Mouse (Mus musculus) heart, postnatal 14 days (tissue): ENCODE results near the gene Flnb. TPM values are rescaled to one million over a fixed set of nuclear protein-coding genes. Genes with fewer than 3 reads are reported as not detected.

ENCODE experiments used
- DNase-seq, 2 experiments: peaks; one replicate each; pipeline ENCODE4 v3.0.0; 2021 to 2022
- intact Hi-C: fragments of 180-260 bp; cut with DNase I; formaldehyde crosslinking; loops from one replicate; pipeline ENCODE4 v1.15.1; 2025
- total RNA-seq, 2 experiments: library from RNA; stranded (reverse); gene quantifications; 2 replicates each; pipeline ENCODE4 v1.2.3; 2021

Gene Flnb
- total RNA-seq, 2 experiments from 2014 or later: 32.5 to 36.3 TPM

DNA sequence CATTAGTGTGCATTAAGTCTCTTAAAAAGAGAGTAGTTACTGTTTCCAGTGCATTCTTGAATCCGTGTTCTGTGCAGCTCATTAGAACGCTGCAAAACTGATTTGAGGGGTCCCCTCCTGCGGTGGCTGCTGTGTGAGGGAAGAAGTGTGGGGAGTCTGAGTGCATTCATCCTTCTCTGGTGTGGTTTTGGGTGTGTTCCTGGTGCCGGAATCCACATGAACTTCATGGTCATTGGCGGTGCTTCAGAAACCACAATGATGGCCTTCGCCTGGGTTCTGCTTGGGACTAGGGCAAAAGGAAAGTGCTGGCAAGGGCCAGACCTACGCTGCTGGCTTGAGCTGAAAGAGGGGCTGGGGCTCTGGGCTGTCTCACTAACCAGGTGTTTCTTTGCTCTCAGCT, 116.4 kb downstream of the Flnb start:
- DNase-seq: no peak
- intact Hi-C loops: no loop called here

DNA sequence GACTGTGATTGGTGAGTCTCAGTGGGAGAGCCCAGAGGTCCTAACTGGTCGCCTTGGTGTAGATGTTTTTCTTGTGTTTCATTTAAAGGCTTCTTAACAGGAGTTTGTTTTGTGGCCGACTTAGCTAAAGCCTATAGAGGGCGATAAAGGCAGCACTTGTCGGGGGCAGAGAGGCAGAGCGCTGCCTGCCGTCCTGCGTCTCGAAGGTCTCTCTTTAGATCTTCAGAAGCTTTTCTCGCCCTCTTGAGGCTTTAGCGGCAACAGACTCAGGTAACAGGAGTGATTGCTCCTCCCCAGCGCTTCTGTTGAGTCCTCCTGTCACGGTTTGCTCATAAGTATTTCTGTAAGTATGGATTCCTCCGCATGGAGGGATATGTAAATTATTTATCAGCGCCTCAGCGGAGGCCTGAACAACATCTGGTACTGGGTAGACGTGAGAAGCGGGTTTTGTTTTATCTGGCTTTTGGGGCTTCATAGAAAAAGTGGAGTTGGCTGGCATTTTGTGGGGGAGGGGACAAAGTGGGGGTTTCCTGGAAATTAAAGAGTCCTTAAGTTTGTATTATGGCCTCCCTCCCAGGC, 119.4 kb downstream of the Flnb start:
- DNase-seq: no peak
- intact Hi-C loops: loop anchor here (5.0 kb wide), 1 partner anchor 120 kb away; the partner anchor contains the start of gene Flnb

DNA sequence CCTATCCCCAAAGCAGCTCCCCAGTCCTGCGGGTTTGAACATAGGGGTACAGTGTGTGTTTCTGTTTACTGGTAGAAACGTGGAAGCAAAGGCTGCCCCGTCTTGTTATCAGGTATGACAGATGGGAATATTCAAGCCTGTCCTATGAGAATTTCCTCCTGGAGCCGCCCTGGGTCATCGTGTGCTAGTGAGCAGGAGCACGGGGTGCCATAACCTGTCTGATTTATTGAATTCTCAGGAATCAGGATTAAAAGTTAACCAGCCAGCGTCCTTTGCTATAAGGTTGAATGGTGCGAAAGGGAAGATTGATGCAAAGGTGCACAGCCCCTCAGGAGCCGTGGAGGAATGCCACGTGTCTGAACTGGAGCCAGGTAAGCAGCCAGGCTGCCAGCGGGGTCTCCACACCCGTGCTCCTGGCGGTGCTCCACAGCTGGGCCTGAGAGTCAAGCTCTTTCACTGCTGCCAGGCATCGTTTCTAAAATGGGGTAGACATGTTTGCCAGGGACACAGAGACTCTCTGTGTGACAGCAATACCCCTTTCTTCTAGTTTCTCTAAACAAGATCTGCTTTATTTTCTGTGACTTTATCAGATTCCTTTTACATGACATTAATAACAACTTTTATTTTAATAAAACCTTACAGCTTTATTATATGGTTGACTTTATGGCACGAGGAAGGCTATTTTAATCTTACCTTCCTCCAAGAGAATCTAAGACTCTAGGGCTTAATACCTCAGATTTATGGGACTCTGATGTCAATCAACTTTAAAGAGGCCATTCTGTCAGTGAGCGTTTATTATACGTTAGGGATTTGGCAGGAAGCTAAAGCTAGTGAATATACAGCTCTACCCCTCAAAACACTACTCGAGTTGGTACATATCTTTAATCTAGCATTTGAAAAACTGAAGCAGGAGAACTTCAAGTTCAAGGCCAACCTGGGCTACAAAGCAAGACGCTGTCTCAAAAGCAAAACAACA, 121.3 kb downstream of the Flnb start:
- intact Hi-C loops: loop anchor here (5.0 kb wide), 1 partner anchor 122 kb away; the partner anchor contains the start of gene Flnb

DNA sequence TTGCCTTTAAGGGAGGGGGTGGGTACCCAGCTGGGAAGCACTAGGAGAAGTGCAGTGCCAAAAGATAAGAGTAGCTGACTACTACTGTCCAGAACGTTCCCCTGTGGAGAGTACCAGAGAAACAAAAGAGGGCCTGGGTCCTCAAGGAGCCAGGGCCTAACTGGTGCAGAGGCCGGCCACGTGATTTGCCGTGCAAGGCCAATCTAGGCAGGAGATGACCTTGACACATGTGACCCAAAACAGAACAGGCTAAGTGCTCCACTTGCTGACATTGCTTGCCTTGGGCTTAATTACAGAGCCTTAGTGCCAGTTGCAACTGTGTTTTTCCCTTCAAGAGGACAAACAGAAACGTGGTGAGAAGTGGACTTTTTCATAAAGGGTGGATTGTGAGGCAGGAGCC, 123.7 kb downstream of the Flnb start:
- DNase-seq: no peak
- intact Hi-C loops: no loop called here

More for the DNA sequence above, 121.3 kb downstream of the Flnb start:
- no peak for DNase-seq

- DNase-seq: peak; percentile 41 to 46
- intact Hi-C loops: no loop called here
Measured at GRCm38 (mm10) chr14:7943101-7943800, 125.5 kb downstream of the Flnb start.

DNA sequence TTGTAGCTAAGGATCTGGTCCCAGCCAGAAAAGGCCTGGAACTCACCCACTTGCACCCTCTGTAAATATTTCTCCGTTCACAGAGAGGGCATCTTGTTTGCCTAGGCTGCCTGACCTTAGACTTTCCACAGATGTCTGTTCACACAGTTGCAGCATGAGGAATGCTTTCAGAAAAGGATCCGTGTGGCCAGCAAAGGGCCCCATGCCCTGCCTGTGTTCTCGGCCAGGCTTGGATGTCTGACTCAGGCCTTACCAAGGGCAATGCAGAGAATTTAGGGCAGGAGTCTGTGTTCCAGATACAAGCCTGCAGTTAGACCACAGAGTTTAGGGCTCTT, 126.0 kb downstream of the Flnb start:
- DNase-seq: no peak
- intact Hi-C loops: no loop called here

- intact Hi-C loops: no loop called here
- peak in 1 of 2 experiments; percentile 28 for DNase-seq
Measured at GRCm38 (mm10) chr14:7944349-7945039, 126.7 kb downstream of the Flnb start.

- intact Hi-C loops: no loop called here
- no peak for DNase-seq
Measured at GRCm38 (mm10) chr14:7945261-7945660, 127.5 kb downstream of the Flnb start.

DNA sequence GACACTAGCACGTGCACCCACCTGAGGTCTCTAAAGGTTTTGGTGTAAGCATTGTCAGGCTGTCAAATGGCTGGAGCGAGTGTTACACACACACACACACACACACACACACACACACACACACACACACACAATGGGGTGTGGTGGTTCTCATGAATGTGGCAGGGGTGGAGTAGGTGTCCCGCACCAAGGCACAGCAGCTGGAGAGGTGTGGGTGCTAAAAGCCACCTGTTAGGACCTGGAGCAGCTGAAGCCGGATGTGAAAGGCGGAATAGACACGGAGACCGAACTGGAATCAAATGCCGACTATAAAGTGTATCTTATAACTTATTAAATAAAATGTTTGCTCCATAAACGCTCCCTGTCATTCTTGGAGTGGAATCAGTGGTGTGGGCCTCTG, 133.5 kb downstream of the Flnb start:
- DNase-seq: no peak
- intact Hi-C loops: loop anchor here (5.0 kb wide), 1 partner anchor 134 kb away; the partner anchor contains the start of gene Flnb

GRCm38 (mm10) chr14:7952610-7953254, 135.0 kb downstream of the Flnb start:
- peak; percentile 57 to 66 for DNase-seq
- intact Hi-C loops: loop anchor here (5.0 kb wide), 1 partner anchor 135 kb away; the partner anchor contains the start of gene Flnb

- peak in 1 of 2 experiments; percentile 26 for DNase-seq
- intact Hi-C loops: loop anchor here (5.0 kb wide), 1 partner anchor 137 kb away; the partner anchor contains the start of gene Flnb
Measured at GRCm38 (mm10) chr14:7954071-7954471, 136.3 kb downstream of the Flnb start.

GRCm38 (mm10) chr14:7956427-7956826, 138.7 kb downstream of the Flnb start:
- no peak for DNase-seq
- intact Hi-C loops: no loop called here

DNA sequence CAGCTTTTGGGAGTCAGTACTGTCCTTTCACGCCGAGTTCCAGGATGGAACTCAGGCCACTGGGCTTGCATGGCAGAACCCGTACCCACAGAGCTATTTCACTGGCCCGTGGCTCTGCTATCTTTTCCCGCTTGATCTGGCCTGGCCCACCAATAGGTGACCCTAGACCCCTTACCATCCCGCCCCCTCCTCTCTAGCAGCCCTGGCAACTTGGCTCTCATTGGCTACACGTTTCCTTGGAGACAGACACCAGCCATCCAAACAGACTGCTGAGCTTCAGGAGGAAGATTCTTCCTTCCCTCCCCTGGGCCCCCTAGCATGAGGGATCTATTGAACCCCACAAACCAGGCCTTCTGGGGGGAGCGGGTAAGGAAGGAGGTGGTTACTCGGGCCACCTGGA, 139.3 kb downstream of the Flnb start, which contains the start of gene Gm45521:
TSS of gene Gm45521 (plus strand) at position 240 of the 400 bp plus-strand sequence.
- intact Hi-C loops: no loop called here
- DNase-seq: no peak

DNA sequence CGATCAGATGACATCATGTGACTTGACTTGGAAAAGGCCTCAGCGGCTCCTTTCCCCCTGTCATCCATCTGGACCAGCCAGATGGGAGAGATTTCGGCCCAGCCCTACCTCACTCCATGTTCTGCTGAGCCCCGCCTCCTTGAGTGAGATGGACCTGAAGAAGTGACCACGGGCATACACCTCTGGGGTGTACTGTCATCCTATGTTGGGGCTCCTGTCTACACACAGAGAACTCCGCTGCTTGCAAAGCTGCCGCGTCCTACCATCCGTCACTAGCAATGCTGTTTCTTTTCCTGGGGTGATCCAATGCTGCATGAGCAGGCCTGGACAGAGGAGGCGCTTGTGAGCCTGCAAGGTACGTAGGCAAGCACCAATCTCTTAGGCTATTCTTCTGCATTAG, 142.9 kb downstream of the Flnb start:
- intact Hi-C loops: loop anchor here (10.0 kb wide), 4 partner anchors 84 to 384 kb away; partner anchors contain the start of gene Acox2
- no peak for DNase-seq

DNA sequence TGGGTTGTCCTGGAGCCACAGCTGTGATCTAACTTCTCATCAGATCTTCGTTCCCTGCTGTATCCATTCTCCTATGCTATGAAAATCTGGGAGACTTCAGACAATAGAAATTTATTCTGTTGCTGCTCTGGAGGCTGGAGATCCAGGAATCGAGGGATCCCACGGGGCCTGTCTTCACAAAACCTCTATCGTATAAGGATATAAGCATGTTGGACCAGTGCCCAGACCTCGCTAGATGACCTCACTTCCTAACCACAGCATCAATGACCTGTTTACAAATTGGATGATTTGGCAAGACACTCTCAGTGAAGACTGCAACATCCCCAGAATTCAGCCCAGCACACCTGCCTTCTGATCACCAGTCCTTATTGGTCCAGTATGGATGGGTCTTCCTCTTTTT, 144.0 kb downstream of the Flnb start:
- intact Hi-C loops: loop anchor here (2.0 to 10.0 kb wide), 5 partner anchors 33 to 383 kb away; partner anchors contain the start of genes Acox2 and Dnase1l3
- DNase-seq: peak; percentile 28 to 33

DNA sequence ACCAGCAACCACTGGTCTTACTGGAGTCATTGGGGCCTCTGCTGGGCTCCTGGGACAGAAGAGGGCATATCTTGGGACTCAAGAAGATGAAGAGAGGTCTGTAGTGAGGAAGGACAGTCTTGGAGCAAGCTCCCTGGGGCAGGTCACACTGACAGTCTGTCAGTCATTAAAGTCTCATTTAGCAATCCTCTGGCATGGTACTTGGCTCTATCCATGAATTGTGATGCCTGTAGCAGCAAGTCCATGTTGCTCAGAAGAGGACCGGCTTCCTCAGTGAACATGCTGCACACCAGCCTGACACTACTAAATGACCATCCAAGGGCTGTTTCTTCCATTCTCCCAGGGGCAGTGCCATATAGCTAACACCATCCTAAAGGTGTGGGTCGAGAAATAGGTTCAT, 144.9 kb downstream of the Flnb start:
- intact Hi-C loops: loop anchor here (2.0 to 10.0 kb wide), 5 partner anchors 32 to 382 kb away; partner anchors contain the start of genes Acox2 and Dnase1l3

DNA sequence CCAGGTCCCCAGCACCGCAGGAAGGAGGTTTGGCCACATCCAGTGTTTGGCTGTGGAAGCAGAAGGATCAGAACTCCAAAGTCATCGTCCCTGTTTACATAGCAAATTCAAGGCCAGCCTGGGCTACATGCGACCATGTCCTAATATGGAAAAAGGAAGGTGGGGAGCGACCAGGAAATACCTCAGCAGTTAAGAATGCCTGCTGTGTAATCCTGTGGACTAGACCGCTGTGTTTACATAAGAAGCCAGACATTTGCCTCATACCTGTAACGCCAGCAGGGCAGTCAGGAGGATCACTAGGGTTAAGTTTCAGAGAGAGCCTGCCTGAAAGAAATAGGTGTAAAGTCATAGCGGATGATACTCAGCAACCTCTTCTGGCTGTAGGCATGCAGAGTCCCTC, 145.4 kb downstream of the Flnb start:
- intact Hi-C loops: loop anchor here (2.0 to 10.0 kb wide), 5 partner anchors 32 to 382 kb away; partner anchors contain the start of genes Acox2 and Dnase1l3
- no peak for DNase-seq

More for the DNA sequence above, 144.9 kb downstream of the Flnb start:
- DNase-seq: no peak

DNA sequence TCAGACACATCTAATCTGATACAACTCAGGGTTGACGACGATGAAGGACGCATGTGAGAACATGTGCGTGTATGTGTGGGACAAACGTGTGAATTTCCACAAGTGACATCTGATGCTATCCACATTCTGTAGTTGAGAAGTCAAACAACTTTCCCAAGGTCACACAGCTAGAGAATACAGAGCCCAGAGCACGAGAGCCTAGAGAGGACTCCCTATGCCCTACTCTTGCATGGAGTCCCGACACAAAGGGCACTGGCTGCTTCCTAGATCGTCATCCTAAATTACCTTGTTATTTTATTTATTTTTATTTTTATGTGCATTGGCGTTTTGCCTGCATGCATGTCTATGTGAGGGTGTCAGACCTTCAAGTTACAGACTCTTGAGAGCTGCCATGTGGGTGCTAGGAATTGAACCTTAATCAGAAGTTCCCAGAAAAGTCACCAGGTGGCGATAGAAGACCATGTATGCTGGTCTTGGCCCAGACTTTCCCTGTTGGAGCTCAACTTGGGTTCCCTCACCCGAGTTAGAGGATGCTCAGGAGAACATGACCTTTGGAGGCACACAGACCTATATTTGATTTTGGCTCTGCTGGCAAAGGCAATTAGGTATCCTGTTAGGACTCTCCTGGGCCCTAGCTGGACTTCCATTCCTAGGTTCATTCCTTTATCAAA, 146.6 kb downstream of the Flnb start:
- DNase-seq: peak; percentile 63 to 82
- intact Hi-C loops: loop anchor here (10.0 kb wide), 4 partner anchors 80 to 380 kb away; partner anchors contain the start of gene Acox2
